Mouse (Mus musculus) hindbrain, embryonic 12.5 days (tissue): ENCODE data around the gene Ano10. TPM values are rescaled to one million over a fixed set of nuclear protein-coding genes. Genes with fewer than 3 reads are reported as not detected.
"Not testable (repeated sequence)": the region's sequence is repeated elsewhere in the genome, so short reads cannot be mapped to it uniquely, and the experiment has no call there.

ENCODE experiments used
- ATAC-seq: fragments of 200-750 bp; cut with Nextera tagmentation; 2 replicates; pipeline ENCODE4 v1.8.0; 2017; ENCODE audit warnings: moderate TSS enrichment; ENCODE audit not compliant: low FRiP score
- H3K27ac ChIP-seq: fragments of 300-500 bp; sonication (generic); 2 replicates; pipeline ENCODE4 v1.5.1; 2016; ENCODE audit warnings: mild to moderate bottlenecking
- H3K27me3 ChIP-seq: fragments of 300-500 bp; sonication (generic); 2 replicates; pipeline ENCODE4 v1.6.1; 2016; ENCODE audit warnings: mild to moderate bottlenecking
- H3K36me3 ChIP-seq: fragments of 300-500 bp; sonication (generic); 2 replicates; pipeline ENCODE4 v1.6.1; 2016; ENCODE audit warnings: mild to moderate bottlenecking
- H3K4me1 ChIP-seq: fragments of 300-500 bp; sonication (generic); 2 replicates; pipeline ENCODE4 v1.6.1; 2016
- H3K4me2 ChIP-seq: fragments of 300-500 bp; sonication (generic); replicated peaks from 2 replicates; pipeline ENCODE4 v1.6.1; 2016; ENCODE audit warnings: mild to moderate bottlenecking
- H3K4me3 ChIP-seq: fragments of 300-500 bp; sonication (generic); 2 replicates; pipeline ENCODE4 v1.5.1; 2016; ENCODE audit warnings: mild to moderate bottlenecking
- H3K9ac ChIP-seq: fragments of 300-500 bp; sonication (generic); 2 replicates; pipeline ENCODE4 v1.6.1; 2016; ENCODE audit warnings: mild to moderate bottlenecking, moderate library complexity
- H3K9me3 ChIP-seq: fragments of 300-500 bp; sonication (generic); replicated peaks from 2 replicates; pipeline ENCODE4 v1.6.1; 2016; ENCODE audit warnings: mild to moderate bottlenecking
- WGBS: fragments of 180-500 bp; shearing (Covaris S2); methylation state at CpG from one replicate; pipeline ENCODE4 v1.1.7; 2016; 5-methylcytosine and 5-hydroxymethylcytosine counted together
- polyA plus RNA-seq: library from polyadenylated mRNA; unstranded; fragments of >200 nt; fragmentation: Nextera tagmentation; extraction: Ambion mirVana; gene quantifications from 2 replicates; pipeline ENCODE4 v1.2.1, GENCODE M21; 2016

The Ano10 gene
- polyA plus RNA-seq, 1 experiment from 2014 or later, result 53.6 TPM

DNA sequence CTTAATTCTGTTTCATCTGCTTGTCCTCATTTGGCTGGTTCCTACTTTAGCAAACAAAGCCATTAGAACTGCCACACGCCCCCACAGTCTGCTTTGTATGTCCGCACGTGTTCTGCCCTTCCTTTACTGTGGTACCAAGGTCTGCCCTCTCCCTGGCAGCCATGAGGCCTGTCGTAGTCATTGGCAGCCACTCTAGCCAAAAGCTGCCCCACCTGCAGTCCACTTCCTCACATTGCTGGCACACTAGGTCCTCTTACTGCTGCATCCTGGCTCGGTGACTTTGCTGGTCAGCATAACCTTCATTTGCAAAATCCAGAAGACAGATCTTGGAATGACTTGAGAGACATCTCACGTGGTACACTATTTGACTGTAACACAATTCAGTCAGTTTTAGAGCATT lies 124.3 kb downstream of the Ano10 start:
- Histone ChIP-seq H3K9ac (no peak overlapping the region), H3K4me2 (no peak overlapping the region), H3K36me3 (peaks cover 53% of the 10 kb centered on the region), H3K4me3 (no peak overlapping the region), H3K27ac (no peak overlapping the region), H3K4me1 (peaks cover 4% of the 10 kb centered on the region; the same call in 1 of the 2 replicates), H3K27me3 (no peaks in the 10 kb centered on the region), H3K9me3 (no peaks in the 10 kb centered on the region)
- ATAC-seq, result no peak
- 90% methylated on average over 6 of the region's 6 CpGs for WGBS

DNA sequence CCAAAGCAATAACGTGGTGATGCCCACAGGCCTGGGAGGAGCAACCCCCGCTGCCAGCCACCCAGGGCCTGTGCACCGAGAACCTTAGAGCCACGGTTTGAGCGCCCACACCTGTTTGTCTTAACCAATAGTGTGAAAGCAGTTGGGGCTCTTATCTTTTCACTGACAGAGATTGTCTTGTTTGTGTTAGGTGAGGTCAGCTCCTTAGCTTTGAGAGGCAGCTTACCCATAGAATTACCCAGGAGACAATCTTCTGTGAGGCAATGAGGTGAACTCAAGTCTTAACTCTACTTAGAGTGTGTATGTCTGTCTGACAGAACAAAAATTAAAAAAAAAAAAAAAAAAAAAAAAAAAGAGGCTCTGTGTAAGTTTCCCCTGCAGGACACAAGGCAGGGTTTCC lies 126.5 kb downstream of the Ano10 start:
- WGBS, result 92% methylated on average over 5 of the region's 5 CpGs
- not testable (repeated sequence) for H3K9ac ChIP-seq, H3K4me1 ChIP-seq, H3K27me3 ChIP-seq, H3K27ac ChIP-seq, H3K4me2 ChIP-seq, ATAC-seq, H3K9me3 ChIP-seq, H3K4me3 ChIP-seq
- H3K36me3 ChIP-seq, result peaks cover 60% of the 10 kb centered on the region

DNA sequence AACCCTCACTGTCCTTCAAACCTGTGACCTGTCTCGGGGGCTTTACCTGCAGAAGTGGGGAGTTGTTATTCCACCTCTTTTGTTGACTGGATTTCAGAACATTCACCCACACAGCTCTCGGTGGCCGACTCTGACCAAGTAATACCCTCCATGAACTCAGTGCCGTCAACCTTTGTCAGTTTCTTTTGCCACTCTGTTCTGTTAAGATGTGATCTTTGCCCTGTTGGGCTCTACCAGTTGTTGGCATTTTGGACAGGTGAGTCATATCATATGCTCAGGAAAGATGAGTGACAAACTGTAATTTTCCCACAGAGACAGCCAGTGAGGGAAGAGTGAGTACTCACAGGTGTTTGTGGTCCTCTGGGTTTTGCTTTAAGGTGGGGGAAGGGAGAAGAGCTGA lies 129.7 kb downstream of the Ano10 start:
- H3K27ac ChIP-seq, result no peak overlapping the region
- no peak overlapping the region for H3K9ac ChIP-seq
- 95% methylated on average over 4 of the region's 4 CpGs for WGBS
- no peaks in the 10 kb centered on the region for H3K4me1 ChIP-seq
- H3K9me3 ChIP-seq, result no peaks in the 10 kb centered on the region
- H3K27me3 ChIP-seq, result no peaks in the 10 kb centered on the region
- H3K4me3 ChIP-seq, result no peak overlapping the region
- no peak overlapping the region for H3K4me2 ChIP-seq
- peaks cover 65% of the 10 kb centered on the region for H3K36me3 ChIP-seq
- ATAC-seq, result no peak

DNA sequence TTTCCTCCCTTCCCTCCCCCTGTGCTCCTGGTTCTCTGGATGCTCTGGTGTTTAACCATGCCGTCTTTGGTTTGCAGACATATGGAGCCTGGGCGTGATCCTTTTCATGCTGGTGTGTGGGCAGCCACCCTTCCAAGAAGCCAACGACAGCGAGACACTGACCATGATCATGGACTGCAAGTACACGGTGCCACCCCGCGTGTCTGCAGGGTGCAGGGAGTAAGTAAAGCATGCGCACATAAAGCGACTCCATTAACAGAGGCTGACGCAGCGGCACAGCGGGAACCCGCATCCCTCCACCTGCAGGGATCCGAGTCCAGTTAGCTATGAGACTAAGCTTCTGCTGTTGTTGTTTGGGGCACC lies 137.2 kb downstream of the Ano10 start:
- no peak overlapping the region for H3K9ac ChIP-seq
- no peak overlapping the region for H3K4me2 ChIP-seq
- H3K4me3 ChIP-seq, result no peak overlapping the region
- H3K36me3 ChIP-seq, result peaks cover 33% of the 10 kb centered on the region
- no peaks in the 10 kb centered on the region for H3K9me3 ChIP-seq
- ATAC-seq, result no peak
- 97% methylated on average over 14 of the region's 14 CpGs for WGBS
- H3K27me3 ChIP-seq, result no peaks in the 10 kb centered on the region
- H3K27ac ChIP-seq, result no peak overlapping the region
- H3K4me1 ChIP-seq, result no peaks in the 10 kb centered on the region

DNA sequence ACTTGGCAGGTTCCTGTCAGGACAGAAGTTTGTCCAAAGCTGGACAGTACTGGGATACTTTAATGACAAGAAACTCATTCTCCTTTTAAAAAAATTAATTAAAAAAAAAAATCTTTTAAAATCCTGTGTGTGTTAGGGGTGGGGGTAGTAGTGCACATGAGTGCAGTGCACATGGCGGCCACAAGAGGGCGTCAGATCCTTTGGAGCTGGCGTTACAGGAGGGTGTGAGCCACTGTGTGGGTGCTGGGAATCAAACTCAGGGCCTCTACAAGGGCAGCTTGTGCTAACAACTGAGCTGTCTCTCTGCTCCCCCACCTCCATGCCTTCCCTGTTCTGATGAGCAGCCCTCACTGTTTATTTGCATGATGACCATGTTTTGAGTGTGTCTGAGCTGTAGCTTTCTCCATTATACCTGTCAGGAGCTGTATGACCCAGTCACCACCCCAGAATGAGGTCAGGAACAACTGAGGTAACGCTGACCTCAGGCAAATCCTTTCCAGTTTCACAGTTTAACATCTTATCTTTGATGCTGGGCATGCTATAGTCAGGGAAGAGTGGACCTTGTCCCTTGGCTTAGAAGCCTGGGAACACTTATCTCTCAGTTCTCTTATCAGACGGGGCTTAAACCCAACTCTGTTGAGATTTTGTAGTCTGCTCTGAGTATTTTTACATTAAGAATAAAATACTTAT lies 137.7 kb downstream of the Ano10 start:
- H3K9ac ChIP-seq, result no peak overlapping the region
- H3K4me2 ChIP-seq, result no peak overlapping the region
- WGBS, result 85% methylated on average over 5 of the region's 5 CpGs
- H3K27me3 ChIP-seq, result no peaks in the 10 kb centered on the region
- H3K36me3 ChIP-seq, result peaks cover 33% of the 10 kb centered on the region
- no peak overlapping the region for H3K27ac ChIP-seq
- no peaks in the 10 kb centered on the region for H3K4me1 ChIP-seq
- ATAC-seq, result no peak
- H3K4me3 ChIP-seq, result no peak overlapping the region
- H3K9me3 ChIP-seq, result no peaks in the 10 kb centered on the region

DNA sequence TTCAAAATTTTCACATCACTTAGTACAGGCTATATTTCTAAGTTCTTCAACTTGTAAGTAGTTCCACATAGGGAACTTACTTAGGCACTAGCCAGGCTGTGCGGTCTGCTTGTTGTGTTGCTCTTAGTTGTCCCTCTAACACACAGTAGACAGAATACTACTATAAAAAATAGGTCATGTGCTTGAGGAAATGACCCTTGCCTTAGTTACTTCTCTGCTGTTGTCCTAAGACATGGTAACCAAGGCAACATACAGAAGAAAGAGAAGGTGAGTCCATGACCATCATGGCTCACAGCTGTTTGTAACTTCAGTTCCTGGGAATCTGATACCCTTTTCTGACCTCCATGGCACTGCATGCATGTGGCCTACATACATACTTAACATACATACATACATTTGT lies 139.0 kb downstream of the Ano10 start:
- Histone ChIP-seq H3K27ac (no peak overlapping the region), H3K4me2 (no peak overlapping the region), H3K27me3 (no peaks in the 10 kb centered on the region), H3K9me3 (no peaks in the 10 kb centered on the region), H3K36me3 (peaks cover 23% of the 10 kb centered on the region), H3K9ac (no peak overlapping the region), H3K4me1 (no peaks in the 10 kb centered on the region), H3K4me3 (no peak overlapping the region)
- WGBS, result 97% methylated on average over 1 of the region's 1 CpGs
- no peak for ATAC-seq

DNA sequence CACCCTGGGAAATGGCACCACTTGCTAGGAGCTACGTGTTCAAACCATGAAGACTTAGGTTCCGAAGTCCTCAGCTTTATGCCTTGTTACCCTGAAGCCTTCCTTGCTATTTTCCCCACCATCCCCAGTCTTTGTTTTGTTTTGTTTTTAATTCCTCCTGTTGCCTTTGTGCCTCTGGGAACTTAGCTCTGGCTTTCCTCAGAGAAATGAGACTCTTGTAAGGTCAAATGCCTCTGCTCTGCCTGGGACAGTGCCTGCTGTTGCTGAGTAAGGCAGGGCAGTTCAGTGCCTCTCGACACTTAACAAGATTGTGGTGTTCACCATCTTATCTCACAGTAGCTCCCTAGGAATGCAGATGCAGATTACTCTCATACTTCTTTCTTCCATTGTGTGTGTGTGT lies 140.8 kb downstream of the Ano10 start:
- Histone ChIP-seq H3K9ac (no peak overlapping the region), H3K9me3 (no peaks in the 10 kb centered on the region), H3K4me1 (no peaks in the 10 kb centered on the region), H3K36me3 (peaks cover 18% of the 10 kb centered on the region), H3K4me3 (no peak overlapping the region), H3K27ac (no peak overlapping the region), H3K27me3 (no peaks in the 10 kb centered on the region), H3K4me2 (no peak overlapping the region)
- WGBS, result 92% methylated on average over 3 of the region's 3 CpGs
- no peak for ATAC-seq

DNA sequence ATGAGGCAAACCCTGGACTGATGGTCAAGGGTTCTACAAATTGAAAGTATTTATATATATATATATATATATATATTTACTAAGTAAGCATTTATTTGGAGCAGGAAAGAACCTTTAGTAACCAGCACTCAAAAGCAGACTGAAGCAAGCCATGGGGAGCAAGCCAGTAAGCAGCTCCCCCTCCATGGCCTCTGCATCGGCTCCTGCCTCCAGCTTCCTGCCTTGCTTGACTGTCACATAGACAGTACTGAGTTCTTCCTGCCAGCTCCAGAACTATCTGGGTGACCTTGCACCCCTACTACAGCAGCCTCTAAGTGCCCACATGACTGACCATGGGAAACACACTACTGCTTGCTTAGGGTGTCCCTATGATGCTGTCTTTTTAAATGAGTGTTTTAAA lies 141.7 kb downstream of the Ano10 start:
- no peak overlapping the region for H3K4me2 ChIP-seq
- no peak overlapping the region for H3K9ac ChIP-seq
- no peak for ATAC-seq
- no peak overlapping the region for H3K4me3 ChIP-seq
- WGBS, result 78% methylated on average over 1 of the region's 1 CpGs
- no peaks in the 10 kb centered on the region for H3K27me3 ChIP-seq
- H3K36me3 ChIP-seq, result peaks cover 9% of the 10 kb centered on the region
- no peak overlapping the region for H3K27ac ChIP-seq
- H3K9me3 ChIP-seq, result no peaks in the 10 kb centered on the region
- H3K4me1 ChIP-seq, result no peaks in the 10 kb centered on the region

DNA sequence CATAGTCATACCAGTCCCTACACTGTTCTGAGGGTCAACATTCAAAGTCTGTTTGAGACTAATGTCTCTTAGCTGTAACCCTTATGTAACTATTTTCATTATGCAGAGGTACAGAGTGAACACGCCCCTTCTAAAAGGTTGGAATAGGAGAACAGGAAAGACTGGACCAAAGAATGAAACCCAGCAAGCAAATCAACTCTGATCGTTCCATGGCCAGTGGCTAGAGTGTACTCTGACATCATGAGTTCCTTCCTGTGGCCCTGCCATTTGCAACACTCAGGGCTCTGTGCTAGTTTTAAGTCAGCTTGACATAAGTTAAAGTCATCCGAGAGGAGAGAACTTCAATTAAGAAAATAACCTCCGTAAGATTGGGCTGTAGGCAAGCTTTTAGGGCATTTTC lies 142.2 kb downstream of the Ano10 start:
- ATAC-seq, result no peak
- Histone ChIP-seq H3K9me3 (no peaks in the 10 kb centered on the region), H3K36me3 (peaks cover 4% of the 10 kb centered on the region), H3K4me2 (no peak overlapping the region), H3K27me3 (no peaks in the 10 kb centered on the region), H3K9ac (no peak overlapping the region), H3K4me1 (no peaks in the 10 kb centered on the region), H3K27ac (no peak overlapping the region), H3K4me3 (no peak overlapping the region)
- WGBS, result 93% methylated on average over 4 of the region's 4 CpGs

DNA sequence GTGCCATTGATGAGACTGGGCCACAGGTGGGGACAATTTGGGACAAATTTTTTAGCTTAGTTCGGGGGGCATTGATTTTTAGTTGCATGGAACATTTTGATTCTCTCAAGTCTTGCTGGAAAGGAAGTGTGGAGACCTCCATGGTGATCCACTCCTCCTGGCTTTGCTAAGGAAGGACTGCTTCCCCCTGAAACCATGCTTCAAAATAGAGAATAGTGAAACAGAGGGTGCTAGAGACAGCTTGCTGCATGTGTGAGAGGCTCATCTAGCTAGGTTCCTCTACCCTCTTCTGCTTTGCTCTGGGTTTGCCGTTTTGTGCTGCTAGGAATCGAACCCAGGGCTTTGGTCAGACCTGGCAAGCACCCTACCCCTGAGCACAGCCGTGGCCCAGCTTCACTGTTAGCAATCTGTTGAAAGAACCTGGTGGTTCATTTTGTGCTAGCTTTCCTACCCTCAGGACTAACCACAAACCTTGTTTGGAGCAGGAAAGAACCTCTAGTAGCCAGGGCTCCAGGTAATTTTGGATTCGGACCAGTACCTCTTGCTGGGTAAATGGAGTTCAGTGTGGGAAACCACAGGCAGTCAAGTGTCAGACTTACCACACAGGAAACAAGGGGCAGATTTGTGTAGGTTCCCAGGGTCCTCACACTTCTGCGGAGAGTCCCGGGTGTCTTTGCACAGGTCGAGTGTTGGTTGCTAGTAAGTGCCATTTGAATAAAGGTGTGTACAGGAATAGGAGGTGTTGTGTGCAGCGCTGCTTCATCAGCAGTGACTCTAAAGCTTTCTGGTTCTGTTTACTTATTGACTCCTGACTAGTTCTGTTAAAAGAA lies 144.0 kb downstream of the Ano10 start:
- no peak overlapping the region for H3K4me3 ChIP-seq
- no peaks in the 10 kb centered on the region for H3K27me3 ChIP-seq
- 0 out of 2 replicates have a peak, but pooled peaks cover 5% of the 10 kb centered on the region for H3K4me1 ChIP-seq
- H3K9me3 ChIP-seq, result no peaks in the 10 kb centered on the region
- ATAC-seq, result no peak
- H3K27ac ChIP-seq, result no peak overlapping the region
- H3K36me3 ChIP-seq, result peaks cover 9% of the 10 kb centered on the region
- H3K4me2 ChIP-seq, result no peak overlapping the region
- no peak overlapping the region for H3K9ac ChIP-seq
- WGBS, result 91% methylated on average over 9 of the region's 9 CpGs

DNA sequence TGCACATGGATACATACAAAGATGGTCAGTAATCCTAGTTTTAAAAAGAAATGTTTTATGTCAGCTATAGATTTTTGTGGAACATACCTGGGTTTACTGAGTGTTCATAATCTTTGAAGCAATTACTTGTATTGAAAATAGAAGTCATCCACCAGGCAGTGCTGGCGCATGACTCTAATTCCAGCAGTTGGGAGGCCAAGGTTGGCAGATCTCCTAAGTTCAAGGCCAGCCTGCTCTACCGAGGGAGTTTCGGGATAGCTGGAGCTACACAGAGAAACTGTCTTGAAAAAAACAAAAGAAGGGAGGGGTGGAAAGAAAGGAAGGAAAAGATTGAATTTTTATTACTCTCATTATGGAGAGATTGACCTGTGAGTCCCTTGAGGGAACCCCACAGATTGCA lies 145.9 kb downstream of the Ano10 start:
- no peak overlapping the region for H3K27ac ChIP-seq
- peaks cover 22% of the 10 kb centered on the region for H3K36me3 ChIP-seq
- H3K4me1 ChIP-seq, result 0 out of 2 replicates have a peak, but pooled peaks cover 5% of the 10 kb centered on the region
- 95% methylated on average over 3 of the region's 3 CpGs for WGBS
- ATAC-seq, result no peak
- H3K9ac ChIP-seq, result no peak overlapping the region
- no peaks in the 10 kb centered on the region for H3K9me3 ChIP-seq
- H3K4me3 ChIP-seq, result no peak overlapping the region
- no peak overlapping the region for H3K4me2 ChIP-seq
- H3K27me3 ChIP-seq, result no peaks in the 10 kb centered on the region

DNA sequence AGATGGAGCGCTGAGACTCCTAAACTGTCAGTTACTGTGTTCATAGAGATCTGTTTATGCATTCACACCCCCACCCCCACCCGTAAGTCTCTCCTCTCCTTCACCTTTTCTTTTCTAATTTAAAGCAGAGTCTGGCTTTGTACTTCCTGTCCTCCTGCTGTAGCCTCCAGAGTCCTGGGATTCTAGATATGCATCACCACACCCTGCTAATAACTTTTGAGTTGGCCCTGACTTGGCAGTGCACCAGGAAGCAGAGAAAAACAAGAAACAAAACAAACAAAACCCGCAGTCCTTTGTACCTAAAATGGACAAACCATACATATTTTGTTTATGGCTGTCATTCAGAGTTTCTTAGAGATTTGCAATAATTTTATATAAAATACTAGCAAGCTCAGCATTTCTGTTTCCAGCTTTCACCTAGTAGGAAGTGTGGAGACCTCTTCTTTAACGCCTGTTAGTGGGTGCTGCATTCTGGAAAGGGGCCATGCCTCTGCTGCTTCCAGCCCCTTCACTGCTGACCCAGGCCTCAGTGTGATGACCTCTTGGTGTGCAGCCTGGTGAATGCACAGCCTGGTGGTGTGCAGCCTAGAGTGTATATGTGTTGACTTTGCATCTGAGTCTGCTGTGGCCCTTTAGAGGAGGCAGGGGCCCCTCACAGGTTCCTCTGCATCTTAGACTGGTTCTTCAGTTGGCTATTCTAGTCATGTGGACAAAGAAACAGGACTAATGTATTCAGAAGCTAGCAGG lies 147.9 kb downstream of the Ano10 start:
- no peak for ATAC-seq
- WGBS, result 90% methylated on average over 4 of the region's 4 CpGs
- H3K27ac ChIP-seq, result no peak overlapping the region
- H3K9me3 ChIP-seq, result no peaks in the 10 kb centered on the region
- H3K4me3 ChIP-seq, result no peak overlapping the region
- H3K4me1 ChIP-seq, result peaks cover 8% of the 10 kb centered on the region; the same call in 1 of the 2 replicates
- H3K9ac ChIP-seq, result no peak overlapping the region
- no peaks in the 10 kb centered on the region for H3K27me3 ChIP-seq
- H3K4me2 ChIP-seq, result no peak overlapping the region
- peaks cover 22% of the 10 kb centered on the region for H3K36me3 ChIP-seq
